Mouse (Mus musculus) brain, adult 2 months (tissue): ENCODE data around the gene Rab10.

Source experiments
- DNase-seq: peaks from one replicate; pipeline ENCODE4 v3.0.0; 2011; ENCODE audit warnings: low read depth, low spot score

The Rab10 gene

DNA sequence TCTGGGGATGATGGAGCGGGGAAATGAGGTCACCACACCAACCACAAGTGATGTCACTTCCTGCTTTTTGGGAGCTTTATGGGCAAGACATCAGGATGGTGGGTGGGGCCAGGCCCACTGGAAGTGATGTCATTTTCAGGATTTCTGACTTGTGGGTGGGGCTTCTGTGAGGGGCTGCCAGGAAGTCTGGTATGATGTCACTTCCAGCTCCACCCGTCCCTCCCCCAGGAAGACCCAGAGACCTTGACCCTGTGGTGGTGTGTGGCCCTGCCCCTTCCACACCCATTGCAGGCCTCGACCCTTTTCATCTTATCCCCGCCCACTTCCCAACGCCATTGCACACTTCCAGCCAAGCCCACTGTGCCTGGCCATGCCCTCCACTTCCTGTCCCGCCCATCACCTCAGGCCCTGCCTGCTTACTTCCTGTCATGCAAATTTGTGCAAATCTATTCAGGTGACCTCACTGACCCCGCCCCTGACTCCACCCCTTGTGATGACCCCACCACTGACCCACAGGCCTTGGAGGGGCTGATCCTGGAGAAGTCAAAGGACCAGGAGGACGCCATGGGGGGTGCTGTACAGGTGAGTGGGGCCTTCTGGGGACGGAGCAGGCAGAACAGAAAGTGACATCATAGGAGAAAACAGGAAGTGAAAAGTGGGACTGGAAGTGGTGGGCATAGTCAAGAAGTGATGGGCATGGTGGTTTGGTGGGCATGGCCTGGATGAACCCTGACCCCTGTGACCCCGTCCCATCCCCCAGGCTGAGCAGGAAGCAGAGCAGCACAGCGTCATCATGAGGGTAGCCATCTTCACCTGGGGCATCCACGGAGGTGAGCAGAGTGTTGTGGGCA is 72.7 kb downstream of the Rab10 start:
- DNase-seq, result no peak

DNA sequence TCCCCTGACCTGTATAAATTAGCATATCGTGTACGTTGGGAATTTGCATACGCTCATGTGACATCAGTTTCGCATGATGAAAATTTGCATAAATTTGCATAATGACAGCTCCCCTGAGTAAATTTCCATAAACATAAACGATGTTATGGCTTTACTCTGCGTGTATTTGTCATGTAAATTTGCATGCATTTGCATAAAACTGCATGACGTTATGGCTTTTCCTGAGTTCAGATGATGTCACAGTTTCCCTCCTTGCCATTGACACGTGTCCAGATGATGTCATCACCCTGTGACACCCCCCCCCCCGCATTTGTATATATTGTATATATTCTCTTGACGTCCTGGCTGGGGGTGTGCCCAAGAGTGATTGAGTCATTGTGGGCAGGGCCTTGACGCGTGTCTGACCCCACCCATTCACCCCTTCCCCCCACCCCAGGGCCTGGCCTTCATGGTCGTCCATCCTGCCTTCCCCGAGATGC is 73.6 kb downstream of the Rab10 start:
- DNase-seq, result no peak

DNA sequence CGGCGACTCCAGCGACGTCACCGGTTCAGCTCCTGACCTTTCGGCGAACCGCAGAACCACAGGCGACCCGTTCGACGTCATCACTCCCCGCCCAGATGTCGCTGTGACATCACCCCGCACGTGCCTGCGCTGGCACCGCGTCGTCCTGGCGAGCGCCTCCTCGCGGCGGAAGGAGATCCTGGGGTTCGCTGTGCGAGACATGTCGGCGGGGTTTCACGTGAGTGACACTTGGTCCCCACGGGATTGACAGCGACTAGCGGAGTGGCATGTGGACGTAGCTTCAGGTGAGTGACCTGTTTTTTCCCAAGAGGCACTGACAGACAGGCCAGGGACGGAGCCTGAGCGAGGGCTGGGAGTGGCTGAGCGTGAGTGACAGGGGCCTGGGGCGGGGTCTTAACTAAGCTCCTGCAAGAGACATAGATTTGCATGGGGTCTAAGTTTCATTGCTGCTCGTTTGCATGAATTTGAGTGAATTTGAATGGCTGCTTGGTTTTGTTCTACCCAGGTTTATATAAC is 74.1 kb downstream of the Rab10 start:
- DNase-seq, result peak; percentile 98

DNA sequence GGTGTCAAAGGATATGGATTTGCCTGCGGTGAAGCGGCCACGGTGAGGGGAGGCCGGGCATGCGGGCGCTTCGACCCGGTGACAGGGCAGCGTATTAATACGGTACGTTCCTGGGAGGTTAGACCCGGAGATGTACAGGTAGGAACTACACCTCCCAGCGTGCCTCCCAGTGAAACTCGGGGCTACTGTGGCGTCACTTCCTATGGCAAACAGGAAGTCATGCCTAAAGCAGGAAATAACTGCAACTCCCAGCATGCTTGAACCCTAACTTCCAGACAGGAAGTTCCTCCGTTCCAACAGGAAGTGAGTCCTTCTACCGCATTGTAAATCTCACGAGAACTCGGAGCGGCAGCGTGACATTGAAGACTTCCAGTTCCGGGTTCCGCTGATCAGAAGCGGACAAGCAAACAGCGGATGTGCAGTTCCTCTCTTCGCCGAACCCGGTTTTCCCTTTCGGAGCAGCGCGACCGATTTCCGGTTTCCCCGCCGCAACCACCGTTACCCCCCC is 74.6 kb downstream of the Rab10 start:
- DNase-seq, result peak; percentile 100

DNA sequence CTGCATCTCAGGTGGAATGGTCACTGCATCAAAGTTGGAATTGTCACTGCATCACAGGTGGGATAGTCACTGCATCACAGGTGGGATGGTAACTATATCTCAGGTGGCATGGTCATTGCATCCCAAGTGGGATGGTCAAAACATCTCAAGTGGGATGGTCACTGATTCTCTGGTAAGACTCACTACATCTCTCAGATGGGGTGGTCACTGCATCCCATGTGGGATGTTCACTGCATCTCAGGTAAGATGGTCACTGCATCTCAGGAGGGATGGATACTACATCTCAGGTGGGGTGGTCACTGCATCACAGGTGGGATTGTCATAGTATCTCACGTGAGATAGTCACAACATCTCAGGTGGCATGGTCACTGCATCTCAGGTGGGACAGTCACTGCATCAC is 75.7 kb downstream of the Rab10 start:
- DNase-seq, result no peak

DNA sequence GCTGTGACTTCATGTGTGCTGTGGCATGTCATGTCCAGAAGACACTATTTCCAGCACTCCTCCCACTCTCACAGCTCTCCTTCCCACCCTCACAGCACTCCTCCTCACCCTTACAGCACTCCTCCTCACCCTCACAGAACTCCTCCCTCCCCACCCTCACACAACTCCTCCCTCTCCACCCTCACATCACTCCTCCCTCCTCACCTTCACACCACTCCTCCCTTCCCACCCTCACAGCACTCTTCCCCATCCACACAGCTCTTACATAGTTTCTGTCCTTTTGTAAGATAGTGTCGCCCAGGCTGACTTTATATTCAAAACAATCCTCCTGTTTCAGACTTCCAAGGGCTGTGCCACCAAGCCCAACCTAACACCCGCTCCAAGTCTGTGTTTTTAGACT is 86.4 kb downstream of the Rab10 start:
- DNase-seq, result no peak

DNA sequence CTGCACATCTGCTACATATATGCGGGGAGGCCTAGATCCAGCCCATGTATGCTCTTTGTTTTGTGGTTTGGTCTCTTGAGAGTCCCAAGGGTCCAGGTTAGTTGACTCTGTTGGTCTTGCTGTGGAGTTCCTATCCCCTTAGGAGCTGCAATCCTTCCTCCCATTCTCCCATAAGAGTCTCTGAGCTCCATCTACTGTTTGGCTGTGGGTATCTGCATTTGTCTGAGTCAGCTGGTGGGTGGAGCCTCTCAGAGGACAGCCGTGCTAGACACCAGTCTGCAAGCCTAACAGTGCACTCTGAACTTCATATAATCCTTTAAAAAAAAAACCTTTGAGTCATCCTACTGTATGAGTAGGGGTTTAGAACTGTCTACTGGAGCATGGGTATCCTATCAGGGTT is 99.6 kb downstream of the Rab10 start:
- peak; percentile 3 for DNase-seq

DNA sequence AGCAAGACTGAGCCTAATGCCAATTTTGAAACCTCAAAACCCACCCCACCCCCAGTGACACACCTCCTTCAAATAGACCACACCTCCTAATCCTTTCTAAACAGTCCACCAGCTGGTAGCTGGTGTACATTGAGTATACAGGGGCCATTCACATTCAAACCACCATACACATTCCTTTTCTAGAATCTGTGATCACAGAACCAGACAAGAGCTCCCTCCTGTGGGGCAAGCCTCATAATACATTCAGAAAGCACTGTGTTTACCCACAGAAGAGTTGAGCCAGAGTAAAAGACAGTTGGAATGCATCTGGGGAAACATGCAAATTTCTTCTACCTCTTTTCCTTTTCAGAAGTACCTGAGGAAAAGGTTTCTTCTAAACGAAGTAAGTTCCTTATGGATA is 100.6 kb downstream of the Rab10 start:
- peak; percentile 1 for DNase-seq
